Comparison of ENCODE assay signal across 20 mouse cellular contexts in genomic region chr2:45356558-45357170, GRCm38 (mm10).
DNase-seq lines count a peak whose midpoint lies in the region; ATAC-seq lines count a peak whose summit lies in the region.
"Had no signal": no experiment of that assay in that cellular context is flagged by ENCODE, and none has a peak within 500 bp of the region (broad histone marks: within the 10 kb centered on the region; RNA-seq: fewer than 3 reads in every experiment).

No protein-coding gene starts in this region.

- H3K27me3 ChIP-seq in embryonic facial prominence, embryonic 11.5 days (ENCODE audit: control insufficient read depth, insufficient read depth, low read length) = no peaks in the 10 kb centered on the region
- no peaks in the 10 kb centered on the region for H3K27me3 ChIP-seq in embryonic facial prominence, embryonic 10.5 days (replicated peaks; ENCODE audit: low read depth, poor library complexity, severe bottlenecking)
- H3K27me3 ChIP-seq in forebrain, embryonic 14.5 days (replicated peaks; ENCODE audit: control insufficient read depth, insufficient read depth, low read length) = no peaks in the 10 kb centered on the region
- H3K27me3 ChIP-seq: hindbrain, embryonic 15.5 days; liver, embryonic 13.5 days had no signal

- H3K9ac ChIP-seq in embryonic facial prominence, embryonic 11.5 days (replicated peaks; ENCODE audit: low read length) = no peak overlapping the region
- no peak overlapping the region for H3K9ac ChIP-seq in forebrain, embryonic 14.5 days (ENCODE audit: low read length)
- H3K9ac ChIP-seq: hindbrain, embryonic 15.5 days; liver, embryonic 13.5 days had no signal

- H3K27ac ChIP-seq in embryonic facial prominence, embryonic 11.5 days (replicated peaks; ENCODE audit: low read depth, low read length) = no peak overlapping the region
- H3K27ac ChIP-seq in embryonic facial prominence, embryonic 10.5 days (replicated peaks) = no peak overlapping the region; the same call in 1 of the 2 replicates
- no peak overlapping the region for H3K27ac ChIP-seq in forebrain, embryonic 14.5 days (ENCODE audit: low read depth, low read length)
- H3K27ac ChIP-seq: heart, embryonic 10.5 days; hindbrain, embryonic 15.5 days; liver, embryonic 13.5 days had no signal

- WGBS in embryonic facial prominence, embryonic 11.5 days = 43% methylated on average over 8 of the region's 8 CpGs
- WGBS in embryonic facial prominence, embryonic 10.5 days = 52% methylated on average over 8 of the region's 8 CpGs
- WGBS in forebrain, embryonic 14.5 days = 9% methylated on average over 8 of the region's 8 CpGs

- H3K9me3 ChIP-seq in embryonic facial prominence, embryonic 11.5 days (replicated peaks; ENCODE audit: control insufficient read depth, low read length) = no peaks in the 10 kb centered on the region
- no peaks in the 10 kb centered on the region for H3K9me3 ChIP-seq in embryonic facial prominence, embryonic 10.5 days
- no peaks in the 10 kb centered on the region for H3K9me3 ChIP-seq in forebrain, embryonic 14.5 days (replicated peaks; ENCODE audit: control insufficient read depth, low read length)
- H3K9me3 ChIP-seq: heart, embryonic 10.5 days; hindbrain, embryonic 15.5 days; liver, embryonic 13.5 days had no signal

- no peak for ATAC-seq in embryonic facial prominence, embryonic 11.5 days (replicated peaks; ENCODE audit: insufficient number of reproducible peaks, low FRiP score, low TSS enrichment, low read depth)
- peak; percentile 86 for ATAC-seq in forebrain, embryonic 14.5 days
- ATAC-seq: intestine, postnatal 0 days had no signal

- H3K4me3 ChIP-seq in embryonic facial prominence, embryonic 11.5 days (ENCODE audit: low read depth, low read length) = no peak overlapping the region
- no peak overlapping the region for H3K4me3 ChIP-seq in embryonic facial prominence, embryonic 10.5 days
- H3K4me3 ChIP-seq in forebrain, embryonic 14.5 days (ENCODE audit: low read depth, low read length) = no peak overlapping the region
- H3K4me3 ChIP-seq: erythroblast, embryonic 14.5 days; heart, embryonic 10.5 days; hindbrain, embryonic 15.5 days; liver, embryonic 13.5 days; myocyte had no signal

- H3K4me2 ChIP-seq in embryonic facial prominence, embryonic 11.5 days (ENCODE audit: low read depth, low read length) = no peak overlapping the region
- H3K4me2 ChIP-seq in forebrain, embryonic 14.5 days (ENCODE audit: low read length) = peak overlapping the region; percentile 16
- H3K4me2 ChIP-seq: hindbrain, embryonic 15.5 days; liver, embryonic 13.5 days had no signal

- peak; percentile 28 for DNase-seq in embryonic facial prominence, embryonic 11.5 days (ENCODE audit: low spot score)
- no peak for DNase-seq in embryonic facial prominence, embryonic 10.5 days (ENCODE audit: low spot score)
- peak; percentile 8 for DNase-seq in left cerebral cortex, adult 11 months (ENCODE audit: low spot score)
- DNase-seq in left cerebral cortex, adult 8-10 months (ENCODE audit: low spot score in 2 of 2) = no peak
- peak; percentile 57 for DNase-seq in brain, adult 2 months (ENCODE audit: low read depth, low spot score)
- peak; percentile 89 for DNase-seq in forebrain, embryonic 14.5 days (ENCODE audit: low spot score)
- no peak for DNase-seq in spleen, postnatal 10 days (ENCODE audit: low spot score in 2 of 2)
- DNase-seq in cerebellum, postnatal 4 days (ENCODE audit: low spot score in 2 of 2) = no peak
- DNase-seq: adrenal gland, postnatal 10 days; cerebellum, adult 18-20 months; cerebellum, postnatal 36 days; heart, postnatal 14 days; kidney, postnatal 14 days; liver, embryonic 13.5 days; thymus, adult 2 months had no signal

- H3K36me3 ChIP-seq in embryonic facial prominence, embryonic 11.5 days (replicated peaks; ENCODE audit: control insufficient read depth, insufficient read depth, low read depth, low read length) = no peaks in the 10 kb centered on the region
- no peaks in the 10 kb centered on the region for H3K36me3 ChIP-seq in embryonic facial prominence, embryonic 10.5 days (replicated peaks)
- no peaks in the 10 kb centered on the region for H3K36me3 ChIP-seq in forebrain, embryonic 14.5 days (ENCODE audit: control insufficient read depth, insufficient read depth, low read length)
- H3K36me3 ChIP-seq: heart, embryonic 10.5 days; hindbrain, embryonic 15.5 days; liver, embryonic 13.5 days had no signal

- H3K4me1 ChIP-seq in embryonic facial prominence, embryonic 11.5 days (ENCODE audit: control insufficient read depth, insufficient read depth, low read length) = no peaks in the 10 kb centered on the region
- peaks cover 7% of the 10 kb centered on the region for H3K4me1 ChIP-seq in embryonic facial prominence, embryonic 10.5 days
- peaks cover 12% of the 10 kb centered on the region; the same call in 1 of the 2 replicates for H3K4me1 ChIP-seq in forebrain, embryonic 14.5 days (ENCODE audit: control insufficient read depth, insufficient read depth, low read length)
- H3K4me1 ChIP-seq: heart, embryonic 10.5 days; hindbrain, embryonic 15.5 days had no signal

Comparison
In these comparisons a context has a peak if more than half of its experiments do, and no peak if none do; other contexts are left out.
1. DNase-seq: peak in embryonic facial prominence, embryonic 11.5 days (single experiment), left cerebral cortex, adult 11 months (single experiment), brain, adult 2 months (single experiment) and forebrain, embryonic 14.5 days (single experiment); none in embryonic facial prominence, embryonic 10.5 days (single experiment), left cerebral cortex, adult 8-10 months (0 of 2), spleen, postnatal 10 days (0 of 2) and cerebellum, postnatal 4 days (0 of 2).